Mouse (Mus musculus) hindbrain, postnatal 0 days (tissue): ENCODE measurements at regions not wholly inside any gene's neighbourhood (a gene's known extent, or its start where the extent isn't known, plus 50 kb on each side); places are given as distances from the start of the nearest gene placed in this dataset.

ENCODE experiments used
- ATAC-seq: fragments of 200-750 bp; cut with Nextera tagmentation; 2 replicates; pipeline ENCODE4 v1.8.0; 2017; ENCODE audit warnings: mild to moderate bottlenecking, moderate TSS enrichment, moderate library complexity
- DNase-seq: peaks from one replicate; pipeline ENCODE4 v3.0.0-alpha.2; 2015; ENCODE audit warnings: low spot score
- H3K27ac ChIP-seq: fragments of 300-500 bp; sonication (generic); 2 replicates; pipeline ENCODE4 v1.5.1; 2014; ENCODE audit warnings: mild to moderate bottlenecking
- H3K27me3 ChIP-seq: fragments of 300-500 bp; sonication (generic); 2 replicates; pipeline ENCODE4 v1.6.1; 2014; ENCODE audit warnings: low read length, mixed read lengths; ENCODE audit not compliant: insufficient read depth
- H3K36me3 ChIP-seq: fragments of 300-500 bp; sonication (generic); 2 replicates; pipeline ENCODE4 v1.6.1; 2014; ENCODE audit warnings: low read length, mixed read lengths; ENCODE audit not compliant: insufficient read depth
- H3K4me1 ChIP-seq: fragments of 300-500 bp; sonication (generic); 2 replicates; pipeline ENCODE4 v1.6.1; 2014; ENCODE audit warnings: antibody characterized with exemption, low read length, mixed read lengths; ENCODE audit not compliant: insufficient read depth
- H3K4me2 ChIP-seq: fragments of 300-500 bp; sonication (generic); 2 replicates; pipeline ENCODE4 v1.6.1; 2014; ENCODE audit warnings: low read depth, mild to moderate bottlenecking, low read length, moderate library complexity, mixed read lengths
- H3K4me3 ChIP-seq: fragments of 300-500 bp; sonication (generic); 2 replicates; pipeline ENCODE4 v1.5.1; 2014; ENCODE audit warnings: low read length
- H3K9ac ChIP-seq: fragments of 300-500 bp; sonication (generic); replicated peaks from 2 replicates; pipeline ENCODE4 v1.6.1; 2014; ENCODE audit warnings: mild to moderate bottlenecking, low read length, moderate library complexity, mixed read lengths
- H3K9me3 ChIP-seq: fragments of 300-500 bp; sonication (generic); 2 replicates; pipeline ENCODE4 v1.6.1; 2016; ENCODE audit warnings: low read length, mixed read lengths
- CTCF ChIP-seq: IDR thresholded peaks from 2 replicates; pipeline ENCODE4 v1.5.1; 2016; ENCODE audit warnings: antibody characterized with exemption, control low read depth, low read depth
- WGBS: fragments of 180-500 bp; shearing (Covaris S2); extraction: QIAGEN DNeasy Blood & Tissue Kit; methylation state at CpG from one replicate; pipeline ENCODE4 v1.1.7; 2014; 5-methylcytosine and 5-hydroxymethylcytosine counted together

- Histone ChIP-seq H3K4me1 (peaks cover 18% of the 10 kb centered on the region; the same call in 1 of the 2 replicates), H3K27me3 (no peaks in the 10 kb centered on the region), H3K36me3 (no peaks in the 10 kb centered on the region), H3K9ac (no peak overlapping the region), H3K27ac (no peak overlapping the region), H3K4me3 (no peak overlapping the region), H3K4me2 (no peak overlapping the region), H3K9me3 (no peaks in the 10 kb centered on the region)
- 36% methylated on average over 17 of the region's 18 CpGs for WGBS
- DNase-seq (peak; percentile 27), ATAC-seq (no peak)
- TF ChIP-seq CTCF: no peak
These were observed 220.0 kb upstream of the Tmem45b start for GRCm38 (mm10) chr9:31684099-31684811.

DNA sequence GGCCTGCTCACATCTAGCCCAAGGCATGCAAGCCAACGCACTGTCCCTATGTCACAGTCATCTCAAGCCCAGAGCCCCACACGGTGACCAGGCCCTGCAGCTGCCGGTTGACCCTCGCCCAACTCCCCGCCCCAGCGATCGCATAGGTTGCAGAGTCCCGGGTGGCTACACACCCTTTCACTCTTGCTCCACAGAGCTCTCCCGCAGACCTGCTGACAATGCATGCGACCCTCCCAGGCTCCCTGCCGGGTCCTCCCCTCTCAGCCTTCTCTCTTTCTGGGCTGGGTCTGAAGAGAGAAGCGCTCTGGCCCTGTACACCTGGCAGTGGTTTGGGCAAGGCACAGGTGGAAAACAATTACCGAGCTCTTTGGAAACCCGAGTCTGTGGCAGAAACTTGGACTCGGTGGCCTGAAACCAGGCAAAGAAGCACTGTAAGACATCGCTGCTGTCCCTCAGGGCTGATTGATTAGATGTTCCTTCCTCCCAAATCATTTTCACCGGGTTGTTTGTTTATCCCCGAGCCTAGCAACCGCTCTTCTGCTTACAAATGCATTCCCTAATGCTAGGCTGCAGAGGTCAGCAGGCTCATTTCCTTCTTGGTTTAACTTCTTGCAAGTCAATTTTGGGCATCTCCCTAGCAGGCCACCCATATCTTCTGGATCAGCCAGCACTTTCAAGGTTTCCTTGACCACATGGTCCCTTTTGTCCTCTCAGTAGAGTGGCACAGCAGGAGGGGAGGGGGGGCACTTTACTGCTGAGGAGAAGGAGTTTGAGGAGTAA is 219.2 kb upstream of the Tmem45b start:
- ATAC-seq: 0 out of 2 replicates have a peak, but pooled peaks have one; percentile 4
- 10% methylated on average over 19 of the region's 19 CpGs for WGBS
- H3K4me2 ChIP-seq: 0 out of 2 replicates have a peak overlapping the region, but pooled peaks have one; percentile 2

GRCm38 (mm10) chr9:31682893-31683292 is 218.6 kb upstream of the Tmem45b start:
- no peak for DNase-seq
- Histone ChIP-seq H3K9me3 (no peaks in the 10 kb centered on the region), H3K27me3 (no peaks in the 10 kb centered on the region), H3K36me3 (no peaks in the 10 kb centered on the region), H3K4me1 (peaks cover 12% of the 10 kb centered on the region; the same call in 1 of the 2 replicates), H3K9ac (no peak overlapping the region), H3K4me2 (no peak overlapping the region), H3K27ac (no peak overlapping the region), H3K4me3 (no peak overlapping the region)
- no peak for ATAC-seq
- WGBS: 38% methylated on average over 6 of the region's 6 CpGs
- no peak for TF ChIP-seq CTCF

More for the DNA sequence above, 219.2 kb upstream of the Tmem45b start:
- H3K27ac ChIP-seq: no peak overlapping the region
- no peaks in the 10 kb centered on the region for H3K36me3 ChIP-seq
- no peak overlapping the region for H3K4me3 ChIP-seq
- TF ChIP-seq CTCF: no peak
- H3K9me3 ChIP-seq: no peaks in the 10 kb centered on the region
- H3K4me1 ChIP-seq: peaks cover 18% of the 10 kb centered on the region; the same call in 1 of the 2 replicates
- DNase-seq: no peak
- H3K27me3 ChIP-seq: no peaks in the 10 kb centered on the region
- H3K9ac ChIP-seq: no peak overlapping the region

GRCm38 (mm10) chr9:31677150-31677549 is 212.9 kb upstream of the Tmem45b start:
- Histone ChIP-seq H3K4me3 (no peak overlapping the region), H3K27me3 (no peaks in the 10 kb centered on the region), H3K27ac (no peak overlapping the region), H3K4me1 (no peaks in the 10 kb centered on the region), H3K9ac (no peak overlapping the region), H3K36me3 (no peaks in the 10 kb centered on the region), H3K9me3 (no peaks in the 10 kb centered on the region), H3K4me2 (no peak overlapping the region)
- DNase-seq (no peak), ATAC-seq (no peak)
- TF ChIP-seq CTCF: no peak

GRCm38 (mm10) chr9:31659026-31659425 is 194.8 kb upstream of the Tmem45b start:
- Histone ChIP-seq H3K9me3 (no peaks in the 10 kb centered on the region), H3K27me3 (no peaks in the 10 kb centered on the region), H3K9ac (no peak overlapping the region), H3K4me2 (no peak overlapping the region), H3K4me1 (no peaks in the 10 kb centered on the region), H3K4me3 (no peak overlapping the region), H3K27ac (no peak overlapping the region), H3K36me3 (no peaks in the 10 kb centered on the region)
- 63% methylated on average over 2 of the region's 2 CpGs for WGBS
- TF ChIP-seq CTCF: no peak
- ATAC-seq (no peak), DNase-seq (no peak)

DNA sequence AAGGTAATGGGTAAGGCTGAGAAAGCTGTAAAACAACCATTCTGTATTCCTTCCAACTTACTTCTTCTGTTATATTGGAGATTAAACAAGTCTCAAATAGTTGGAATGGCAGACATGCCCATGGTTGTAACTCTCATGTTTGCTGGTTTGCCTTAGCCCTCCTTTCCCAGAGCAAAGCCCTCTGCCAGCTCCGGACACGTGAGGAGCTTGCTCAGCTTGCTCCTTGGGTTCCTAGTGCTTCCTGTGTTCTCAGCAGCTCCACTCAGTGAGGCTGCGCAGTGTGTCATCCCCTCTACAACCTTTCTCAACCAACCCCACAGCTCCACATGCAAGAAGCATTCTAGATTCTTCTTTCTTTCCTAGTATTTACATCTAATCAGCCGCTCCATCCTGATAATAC is 193.3 kb upstream of the Tmem45b start:
- H3K4me1 ChIP-seq: no peaks in the 10 kb centered on the region
- DNase-seq: no peak
- no peak overlapping the region for H3K4me3 ChIP-seq
- no peaks in the 10 kb centered on the region for H3K36me3 ChIP-seq
- no peak overlapping the region for H3K27ac ChIP-seq
- 90% methylated on average over 4 of the region's 4 CpGs for WGBS
- no peak overlapping the region for H3K9ac ChIP-seq
- H3K4me2 ChIP-seq: no peak overlapping the region
- no peaks in the 10 kb centered on the region for H3K27me3 ChIP-seq
- ATAC-seq: no peak
- H3K9me3 ChIP-seq: no peaks in the 10 kb centered on the region
- TF ChIP-seq CTCF: no peak
